Mouse (Mus musculus) Patski (cell line): ENCODE measurements around the gene Eif5a. TPM values are rescaled to one million over a fixed set of nuclear protein-coding genes. Genes with fewer than 3 reads are reported as not detected.
"Not testable (repeated sequence)": the region's sequence is repeated elsewhere in the genome, so short reads cannot be mapped to it uniquely, and the experiment has no call there.

ENCODE experiments used
- ATAC-seq: fragments of 100-300 bp; one replicate; pipeline ENCODE4 v1.8.0; 2021
- CTCF ChIA-PET: fragments of 350-600 bp; sonication (Branson Sonifier 250); formaldehyde crosslinking; loops from one replicate; lab custom pipeline; 2022; ENCODE audit warnings: inconsistent platforms; lab: Charles Lee
- POLR2A ChIA-PET: fragments of 350-600 bp; sonication (Branson Sonifier 250); formaldehyde crosslinking; loops from one replicate; lab custom pipeline; 2022; ENCODE audit warnings: antibody characterized with exemption, inconsistent platforms; lab: Charles Lee
- DNase-seq: peaks from one replicate; pipeline ENCODE4 v3.0.0-alpha.2; 2011; ENCODE audit warnings: low read depth, low spot score
- H3K27me3 ChIP-seq: fragments of 371-371 bp; one replicate; pipeline ENCODE4 v1.5.1; 2021
- CTCF ChIP-seq: fragments of 100-300 bp; IDR thresholded peaks from one replicate; pipeline ENCODE4 v1.5.1; 2021
- in situ Hi-C: fragments of 300-500 bp; cut with MboI; formaldehyde crosslinking; loops from 3 replicates; pipeline ENCODE4 v1.11.1; 2018; ENCODE audit warnings: low pct_unique_long_range_greater_than_20kb, mixed read lengths
- polyA plus RNA-seq: library from polyadenylated mRNA; unstranded; gene quantifications from one replicate; pipeline ENCODE4 v1.2.3, GENCODE M21; 2021

Eif5a gene
- polyA plus RNA-seq, 1 experiment from 2014 or later: 768 TPM

DNA sequence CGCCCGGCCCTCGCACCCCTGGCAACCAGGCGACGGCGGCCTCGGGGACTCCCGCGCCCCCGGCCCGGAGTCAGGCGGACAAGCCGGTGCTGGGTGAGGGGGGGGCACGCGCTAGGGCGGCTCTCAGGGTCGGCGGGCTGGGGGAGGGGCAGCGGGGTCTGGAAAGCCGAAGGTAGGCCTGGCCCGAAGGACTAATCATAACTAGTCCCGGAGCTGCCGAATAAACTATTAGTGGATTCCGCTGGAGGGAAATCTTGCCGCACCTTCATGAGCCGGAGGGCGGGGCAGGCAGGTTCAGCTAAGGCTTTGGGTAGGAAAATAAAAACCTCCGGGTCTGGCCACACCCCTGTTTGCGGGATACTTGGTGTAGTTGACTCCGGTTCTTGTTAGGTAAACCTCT lies 14.4 kb upstream of the Eif5a start:
- peaks cover 9% of the 10 kb centered on the region for H3K27me3 ChIP-seq
- ChIA-PET CTCF (interaction anchor here (1.3 to 3.7 kb wide), 2 partner anchors 12 to 55 kb away, joined by 3 to 26 read pairs; partner anchors contain the start of genes Kctd11 and Slc2a4), POLR2A (interaction anchor here (0.6 to 2.0 kb wide), 3 partner anchors 11 to 568 kb away, joined by 3 to 7 read pairs (median 3); partner anchors contain the start of gene Eif5a)
- DNase-seq (no peak), ATAC-seq (no peak)
- TF ChIP-seq CTCF: no peak
- in situ Hi-C loops: loop anchor here (10.0 kb wide), 1 partner anchor 279 kb away; the partner anchor contains the start of gene Slc16a11

DNA sequence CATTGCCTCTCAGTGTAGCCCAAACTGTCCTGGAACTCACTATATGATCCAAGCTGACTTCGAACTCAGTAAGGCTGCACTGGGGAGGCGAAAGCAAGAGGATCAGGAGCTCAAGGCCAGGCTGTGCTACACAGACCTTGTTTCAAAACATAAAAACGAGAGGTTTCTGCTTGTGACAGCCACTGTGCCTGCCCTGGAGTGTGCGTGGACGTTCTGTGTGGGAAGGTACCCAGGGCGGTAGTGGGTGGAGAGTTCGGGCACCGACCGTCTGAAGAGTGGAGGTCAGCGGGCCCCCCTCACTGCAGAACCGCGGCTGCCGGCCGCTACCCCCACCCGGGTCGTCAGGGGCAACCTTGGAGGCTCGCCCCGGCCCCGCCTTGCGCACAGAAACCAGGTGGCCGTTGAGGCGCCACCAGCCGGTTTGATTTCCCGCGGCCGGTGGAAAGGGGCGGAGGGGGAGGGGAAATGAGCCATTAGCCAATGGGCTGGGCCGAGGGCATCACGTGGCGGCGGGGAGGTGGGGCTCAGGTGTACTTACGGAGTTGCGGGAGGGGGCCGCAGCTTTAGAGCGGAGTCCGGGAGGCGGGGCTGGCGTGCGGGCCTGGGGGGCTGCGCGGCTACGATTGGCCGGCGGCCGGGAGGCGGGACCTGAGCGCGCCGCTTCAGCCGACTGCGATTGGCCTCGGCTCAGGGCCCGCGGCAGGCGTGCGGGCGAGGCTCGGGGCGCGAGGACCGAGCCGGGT lies 13.6 kb upstream of the Eif5a start, which contains the start of gene Ybx2:
TSS of gene Ybx2 (plus strand) at position 660 of the 743 bp plus-strand sequence.
- in situ Hi-C loops: loop anchor here (10.0 kb wide), 1 partner anchor 279 kb away; the partner anchor contains the start of gene Slc16a11
- DNase-seq (no peak), ATAC-seq (peak; percentile 67)
- no peak for TF ChIP-seq CTCF
- CTCF ChIA-PET: interaction anchor here (1.3 to 4.8 kb wide), 6 partner anchors 9 to 61 kb away, joined by 3 to 85 read pairs (median 7); partner anchors contain the start of genes Ctdnep1, Eif5a, Kctd11 and Slc2a4
- H3K27me3 ChIP-seq: peaks cover 8% of the 10 kb centered on the region
- POLR2A ChIA-PET: no interaction called here

DNA sequence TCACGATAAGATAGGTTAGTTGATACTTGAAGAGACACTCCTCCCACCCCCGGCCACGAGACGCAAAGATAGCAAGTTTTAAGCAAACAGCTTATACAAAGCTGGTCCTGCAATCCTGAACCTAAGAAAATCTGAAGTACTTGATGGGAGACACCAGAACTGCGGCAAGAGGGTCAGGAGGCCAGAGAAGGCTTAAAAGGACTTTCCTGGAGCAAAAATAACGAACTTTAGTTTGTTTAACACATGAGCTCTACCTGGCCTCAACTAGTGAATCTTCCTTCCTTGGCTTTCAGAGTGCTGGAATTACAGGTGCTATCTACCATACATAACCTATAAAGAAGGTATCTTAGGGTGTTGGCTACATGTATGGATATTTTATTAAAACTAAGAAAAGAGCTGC lies 12.9 kb upstream of the Eif5a start:
- ATAC-seq (no peak), DNase-seq (no peak)
- in situ Hi-C loops: loop anchor here (10.0 kb wide), 1 partner anchor 280 kb away; the partner anchor contains the start of gene Slc16a11
- peaks cover 6% of the 10 kb centered on the region for H3K27me3 ChIP-seq
- CTCF ChIA-PET: interaction anchor here (1.1 to 4.8 kb wide), 9 partner anchors 9 to 204 kb away, joined by 3 to 85 read pairs (median 5); partner anchors contain the start of genes Ctdnep1, Eif5a and Slc2a4
- POLR2A ChIA-PET: no interaction called here
- TF ChIP-seq CTCF: no peak

DNA sequence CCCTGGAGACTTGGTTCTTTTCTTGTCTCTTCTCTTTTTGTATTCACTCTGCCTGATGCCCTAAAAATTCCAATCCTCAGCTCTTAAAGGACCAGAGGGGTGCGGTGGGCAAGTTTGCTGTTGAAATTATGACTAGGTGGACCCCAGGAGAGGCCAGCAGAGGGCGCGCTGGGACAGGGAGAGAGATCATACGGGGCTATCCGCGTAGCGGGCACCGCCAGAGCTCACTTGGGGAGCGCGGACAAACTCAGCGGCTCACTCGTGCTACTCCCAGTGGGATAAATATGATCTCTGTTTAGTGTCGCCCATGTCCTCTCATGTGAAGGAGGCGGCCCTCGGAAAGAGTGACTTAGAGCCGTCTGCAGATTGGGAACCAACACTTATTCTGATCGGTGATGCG lies 12.4 kb upstream of the Eif5a start:
- ChIA-PET CTCF (interaction anchor here (1.1 to 4.8 kb wide), 12 partner anchors 10 to 203 kb away, joined by 3 to 85 read pairs (median 4); partner anchors contain the start of genes 2810408A11Rik, Ctdnep1, Eif5a and Neurl4), POLR2A (interaction anchor here (0.6 kb wide), 2 partner anchors 10 to 210 kb away, joined by 3 read pairs; no protein-coding TSS in a partner anchor)
- TF ChIP-seq CTCF: peak; percentile 95
- peaks cover 6% of the 10 kb centered on the region for H3K27me3 ChIP-seq
- in situ Hi-C loops: loop anchor here (10.0 kb wide), 1 partner anchor 281 kb away; the partner anchor contains the start of gene Slc16a11
- ATAC-seq: peak; percentile 44
- no peak for DNase-seq

DNA sequence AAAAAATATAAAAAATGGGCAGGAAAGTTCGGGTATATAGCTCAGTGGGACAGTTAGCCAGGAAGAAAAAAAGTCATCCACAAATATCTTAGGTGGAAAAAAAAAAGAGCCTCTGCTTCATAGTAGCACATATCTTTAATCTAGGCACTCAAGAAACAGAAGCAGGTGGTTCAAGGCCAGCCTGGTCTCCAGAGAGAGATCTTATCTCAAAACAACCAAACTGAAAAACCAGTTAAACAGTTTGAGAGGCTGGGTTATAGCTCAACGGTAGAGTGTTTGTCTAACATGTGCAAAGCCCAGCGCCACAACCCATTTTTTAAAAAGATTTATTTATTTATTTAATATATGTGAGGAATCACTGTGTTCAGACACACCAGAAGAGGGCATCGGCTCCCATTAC lies 11.3 kb upstream of the Eif5a start:
- no peak for ATAC-seq
- in situ Hi-C loops: loop anchor here (10.0 kb wide), 1 partner anchor 282 kb away; the partner anchor contains the start of gene Slc16a11
- ChIA-PET CTCF (interaction anchor here (0.9 to 4.8 kb wide), 9 partner anchors 10 to 54 kb away, joined by 3 to 85 read pairs (median 5); partner anchors contain the start of genes 2810408A11Rik, Eif5a, Neurl4 and Slc2a4), POLR2A (interaction anchor here (1.0 kb wide), 1 partner anchor 51 kb away, joined by 4 read pairs; no protein-coding TSS in a partner anchor)
- DNase-seq: no peak
- H3K27me3 ChIP-seq: peaks cover 3% of the 10 kb centered on the region
- TF ChIP-seq CTCF: no peak

DNA sequence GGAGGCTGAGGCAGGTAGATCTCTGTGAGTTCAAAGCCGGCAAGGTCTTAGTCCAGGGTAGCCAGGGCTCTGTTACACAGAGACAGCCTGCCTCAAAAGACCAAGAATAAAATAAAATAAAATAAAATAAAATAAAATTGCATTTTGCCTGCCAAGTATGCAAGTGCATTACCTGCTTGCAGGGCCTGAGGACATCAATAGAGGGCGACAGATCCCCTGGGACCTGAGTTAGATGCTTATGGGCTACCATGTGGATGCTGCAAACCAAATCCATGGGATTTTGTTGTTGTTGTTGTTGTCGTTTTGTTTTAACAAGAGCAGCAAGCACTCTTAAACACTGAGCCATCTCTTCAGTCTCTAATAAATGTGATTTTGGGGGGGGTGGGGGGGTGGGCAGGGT lies 10.5 kb upstream of the Eif5a start:
- TF ChIP-seq CTCF: peak; percentile 59
- ChIA-PET POLR2A (interaction anchor here (1.0 kb wide), 1 partner anchor 51 kb away, joined by 4 read pairs; no protein-coding TSS in a partner anchor), CTCF (interaction anchor here (1.1 to 4.8 kb wide), 5 partner anchors 9 to 24 kb away, joined by 3 to 85 read pairs (median 6); partner anchors contain the start of genes Eif5a and Slc2a4)
- DNase-seq (no peak), ATAC-seq (no peak)
- in situ Hi-C loops: loop anchor here (10.0 kb wide), 1 partner anchor 283 kb away; the partner anchor contains the start of gene Slc16a11
- H3K27me3 ChIP-seq: peaks cover 3% of the 10 kb centered on the region

DNA sequence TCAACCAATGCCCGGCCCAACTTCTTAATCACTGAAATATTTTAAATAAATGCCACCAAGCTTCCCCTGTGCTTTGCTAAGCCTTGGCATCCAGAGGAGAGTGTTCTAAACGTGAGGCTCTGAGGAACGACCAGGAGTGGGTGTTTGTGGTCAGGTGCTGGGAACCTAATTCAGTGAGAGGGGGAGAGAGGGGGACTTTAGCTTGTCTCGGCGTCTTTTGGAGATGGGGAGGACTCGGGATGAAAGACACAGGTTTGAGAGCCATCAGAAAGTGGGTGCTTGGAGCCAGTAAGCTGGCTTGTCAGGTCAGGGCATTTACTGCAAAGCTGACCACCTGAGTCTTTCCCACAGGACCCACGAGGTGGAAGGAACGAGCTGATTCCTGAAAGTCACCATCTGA lies 10.0 kb upstream of the Eif5a start:
- POLR2A ChIA-PET: no interaction called here

DNA sequence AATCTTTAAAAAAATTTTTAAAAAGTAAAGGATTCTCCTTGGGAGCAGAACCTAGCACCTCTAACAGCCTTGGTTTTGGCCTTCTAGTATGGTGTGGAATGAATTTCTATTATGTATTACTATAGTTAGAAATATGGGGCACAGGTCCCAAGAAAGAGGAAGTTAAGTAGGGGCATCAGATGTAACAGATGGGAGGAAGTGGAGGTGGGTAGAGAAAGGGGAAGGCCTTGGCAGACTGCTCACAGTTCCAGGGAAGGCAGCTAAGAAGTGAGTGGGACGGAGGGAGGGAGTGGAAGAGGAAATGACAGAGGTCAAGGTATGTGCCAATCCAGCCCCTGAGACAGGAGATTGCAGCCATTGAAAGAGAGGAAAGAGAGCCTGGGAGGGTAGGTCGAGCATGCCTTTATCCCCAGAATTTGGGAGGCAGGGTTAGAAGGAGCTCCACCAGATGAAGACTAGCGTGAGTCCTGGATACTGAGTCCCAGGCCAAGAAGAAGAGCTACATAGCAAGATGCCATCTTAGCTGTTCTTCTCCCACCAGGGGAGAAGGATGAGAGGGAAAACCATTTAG lies 9.3 kb upstream of the Eif5a start:
- in situ Hi-C loops: loop anchor here (10.0 kb wide), 1 partner anchor 284 kb away; the partner anchor contains the start of gene Slc16a11
- POLR2A ChIA-PET: no interaction called here
- CTCF ChIA-PET: interaction anchor here (2.1 to 4.8 kb wide), 3 partner anchors 8 to 25 kb away, joined by 5 to 85 read pairs (median 43); partner anchors contain the start of genes Eif5a and Slc2a4
- peaks cover 3% of the 10 kb centered on the region for H3K27me3 ChIP-seq
- TF ChIP-seq CTCF: no peak
- DNase-seq (no peak), ATAC-seq (no peak)

More for the DNA sequence above, 10.0 kb upstream of the Eif5a start:
- CTCF ChIA-PET: interaction anchor here (1.1 to 4.8 kb wide), 4 partner anchors 8 to 24 kb away, joined by 3 to 85 read pairs (median 24); partner anchors contain the start of genes Eif5a and Slc2a4
- TF ChIP-seq CTCF: no peak
- H3K27me3 ChIP-seq: peaks cover 3% of the 10 kb centered on the region
- ATAC-seq (no peak), DNase-seq (no peak)
- in situ Hi-C loops: loop anchor here (10.0 kb wide), 1 partner anchor 283 kb away; the partner anchor contains the start of gene Slc16a11

DNA sequence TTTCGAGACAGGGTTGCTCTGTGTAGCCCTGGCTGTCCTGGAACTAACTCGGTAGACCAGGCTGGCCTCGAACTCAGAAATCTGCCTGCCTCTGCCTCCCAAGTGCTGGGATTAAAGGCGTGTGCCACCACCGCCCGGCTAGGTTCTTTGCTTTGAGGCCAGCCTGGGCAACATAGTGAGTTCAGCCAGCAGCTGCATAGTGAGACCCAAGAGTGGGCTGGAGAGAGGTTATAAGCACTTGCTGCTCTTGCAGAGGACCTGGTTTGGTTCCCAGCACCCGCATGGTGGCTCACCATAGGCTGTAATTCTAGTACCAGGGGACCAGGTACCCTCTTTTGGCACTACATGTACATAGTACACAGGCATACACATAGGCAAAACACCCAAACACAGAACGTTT lies 8.4 kb upstream of the Eif5a start:
- CTCF ChIA-PET, ATAC-seq, DNase-seq, H3K27me3 ChIP-seq: not testable (repeated sequence)
- POLR2A ChIA-PET: interaction anchor here (0.7 kb wide), 1 partner anchor 264 kb away, joined by 5 read pairs; the partner anchor contains the start of gene Cd68
- in situ Hi-C loops: loop anchor here (10.0 kb wide), 1 partner anchor 285 kb away; the partner anchor contains the start of gene Slc16a11
